Mouse (Mus musculus) spleen, postnatal 36 days (tissue): ENCODE results near the gene Sgsm2.

Experiments
- DNase-seq, 2 experiments: peaks; one replicate each; pipeline ENCODE4 v3.0.0; 2022; ENCODE audit warnings: low spot score in 2 of 2, mixed read lengths in 1 of 2

Gene Sgsm2

DNA sequence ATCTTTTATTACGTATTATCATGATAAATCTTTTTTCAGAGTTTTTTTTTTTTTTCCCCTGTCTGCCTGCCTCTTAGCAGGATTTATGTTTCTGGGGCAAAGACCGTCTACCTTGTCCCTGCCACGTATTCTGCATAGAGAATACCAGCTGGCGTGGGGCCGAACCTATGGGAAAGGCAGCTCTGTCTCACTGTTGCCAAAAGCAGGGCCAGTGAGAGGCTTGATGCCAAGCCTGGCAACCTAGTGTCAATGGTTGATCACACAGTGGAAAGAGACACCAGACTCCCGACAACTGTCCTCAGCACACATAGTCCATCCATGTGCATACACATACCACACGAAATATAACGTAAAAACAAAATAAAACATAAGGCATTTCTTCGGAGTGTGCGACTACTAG, 13.8 kb downstream of the Sgsm2 start:
- no peak for DNase-seq

DNA sequence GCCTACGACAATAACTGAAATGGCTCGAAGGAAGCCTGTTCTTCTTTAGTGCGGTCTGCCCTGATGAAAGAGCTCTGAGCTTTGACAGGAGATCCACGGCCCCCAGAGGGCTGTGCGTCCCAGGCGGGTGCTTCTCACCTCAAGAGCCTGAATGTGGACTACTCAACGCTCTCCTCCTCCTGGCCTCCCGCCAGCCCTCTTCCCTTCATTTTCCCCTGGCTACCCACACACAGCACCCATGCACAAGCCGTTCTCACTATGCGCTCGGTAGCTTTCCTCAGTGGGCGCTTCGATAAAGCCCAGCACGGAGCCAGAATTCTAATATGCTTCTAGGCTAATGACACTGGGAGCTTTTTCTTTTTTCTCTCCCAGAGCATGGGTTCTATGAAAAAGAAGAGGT, 14.9 kb downstream of the Sgsm2 start:
- DNase-seq: no peak

DNA sequence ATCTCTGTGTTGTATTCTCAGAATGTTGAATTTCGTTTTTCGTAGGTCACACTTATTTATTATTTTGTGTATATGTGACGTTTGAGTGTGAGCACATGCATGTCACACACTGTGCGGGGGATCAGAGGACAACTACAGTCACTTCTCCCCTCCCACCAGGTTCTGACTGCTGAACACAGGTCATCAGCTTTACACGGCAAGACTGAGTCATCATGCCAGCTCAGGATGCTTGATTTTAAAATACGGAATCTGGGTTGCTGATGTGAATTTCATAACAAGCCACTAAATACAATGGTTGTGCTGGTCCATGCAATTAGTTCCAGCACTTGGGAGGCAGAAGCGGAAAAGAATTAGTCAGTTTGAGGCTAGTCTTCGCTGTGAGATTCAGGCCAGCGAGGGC, 15.9 kb downstream of the Sgsm2 start:
- DNase-seq: no peak

DNA sequence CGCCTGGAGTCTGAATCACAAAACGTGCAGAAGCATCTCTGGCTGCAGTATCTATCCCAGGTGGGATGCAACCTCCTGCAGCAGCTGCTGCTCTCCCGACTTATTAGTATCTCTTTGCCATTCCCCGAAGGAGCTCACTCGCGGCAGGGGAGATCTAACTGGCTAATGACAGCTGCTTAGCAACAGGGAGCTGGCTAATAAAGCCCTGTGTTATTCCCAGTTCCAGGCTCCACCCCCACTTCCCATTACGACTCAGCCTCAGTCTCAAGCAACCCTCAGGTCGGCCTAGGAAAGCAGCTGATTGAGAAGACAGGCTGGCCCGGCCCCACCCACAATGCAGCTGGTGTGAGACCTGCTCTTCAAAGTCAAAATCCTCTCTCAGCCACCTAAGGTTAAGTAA, 20.1 kb downstream of the Sgsm2 start:
- no peak for DNase-seq

DNA sequence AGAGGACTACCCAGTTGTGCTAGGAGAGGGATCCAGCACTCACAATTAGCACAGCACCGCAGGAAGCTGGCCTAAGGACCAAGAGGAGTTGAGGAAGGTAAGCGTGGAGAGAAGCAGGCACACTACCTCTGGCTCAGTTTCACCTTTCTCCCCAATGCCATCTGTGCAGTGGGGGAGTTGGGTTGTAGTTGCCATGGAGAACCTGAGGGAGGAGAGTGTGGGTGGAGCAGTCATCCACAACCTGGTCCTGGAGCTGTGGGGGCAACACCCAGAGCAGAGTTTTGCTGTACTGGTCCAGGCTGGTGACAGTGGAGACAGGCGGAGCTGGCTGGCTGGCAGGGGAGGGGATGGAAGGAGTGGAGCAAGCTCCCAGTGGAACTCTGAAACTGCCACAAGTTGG, 22.2 kb downstream of the Sgsm2 start:
- no peak for DNase-seq

DNA sequence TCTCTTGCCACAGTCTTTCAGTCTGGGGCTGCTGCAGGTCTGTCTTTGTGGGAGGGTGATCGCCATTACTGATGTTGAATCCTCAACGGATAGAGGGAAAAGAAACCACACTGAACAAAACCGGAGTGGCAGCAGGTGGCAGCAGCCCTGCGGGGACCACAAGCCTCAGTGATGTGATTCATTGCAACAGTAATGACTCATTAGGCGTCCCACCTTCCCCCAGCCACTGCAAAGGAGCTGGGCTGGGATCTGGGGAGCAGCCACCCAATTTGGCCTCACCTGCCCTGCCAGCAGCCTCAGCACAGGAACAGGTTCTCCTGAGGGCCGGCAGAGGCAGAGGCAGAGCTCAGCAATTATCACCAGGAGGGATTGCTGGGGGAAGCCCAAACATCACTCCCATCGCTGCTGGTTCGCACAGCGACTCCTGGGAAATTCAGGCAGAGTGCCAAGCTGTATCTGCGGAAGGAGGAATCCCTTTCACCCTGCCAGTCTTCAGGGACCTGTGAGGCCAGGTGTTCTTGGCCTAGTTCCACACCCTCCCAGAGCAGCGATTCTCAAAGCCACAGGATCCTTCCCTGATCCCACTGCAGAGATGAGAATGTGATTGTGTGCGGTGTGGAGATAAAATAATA, 25.8 kb downstream of the Sgsm2 start:
- no peak for DNase-seq

DNA sequence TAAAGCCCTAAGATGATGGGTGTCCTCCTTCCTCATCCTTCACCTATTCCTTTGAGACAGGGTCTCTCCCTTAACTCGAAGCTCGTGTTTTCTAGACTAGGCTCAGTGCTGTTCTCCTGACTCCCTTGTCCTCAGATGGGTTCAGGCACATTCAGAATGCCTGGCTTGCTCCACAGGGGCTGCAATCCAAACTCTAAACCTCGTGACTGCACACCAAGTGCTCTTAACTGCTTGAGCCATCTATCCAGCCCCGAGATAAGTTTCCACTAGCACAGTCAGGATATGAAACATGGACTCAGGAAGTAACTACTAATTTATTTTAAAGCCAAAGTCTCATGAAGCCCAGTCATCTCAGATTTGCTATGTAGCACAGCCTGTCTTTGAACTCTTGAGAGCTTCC, 26.3 kb downstream of the Sgsm2 start:
- DNase-seq: no peak

DNA sequence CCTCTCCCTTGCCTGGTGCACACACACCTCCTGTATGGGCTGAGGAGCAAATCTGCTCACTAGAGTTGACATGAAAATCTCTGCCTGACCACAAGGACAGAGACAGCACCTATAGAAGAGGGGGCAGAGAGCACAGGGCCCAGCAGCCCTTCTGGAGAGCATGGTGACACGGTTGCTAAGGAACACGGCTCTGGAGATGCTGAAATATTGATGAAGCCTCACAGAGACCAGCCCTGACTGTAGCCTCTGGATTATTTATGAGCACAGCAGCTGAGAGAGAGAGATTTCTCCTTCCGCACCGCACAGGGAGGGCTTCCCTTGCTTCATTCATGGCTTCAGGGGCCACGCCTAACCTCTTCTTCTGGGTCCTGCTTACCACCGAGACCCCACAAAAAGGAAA, 27.3 kb downstream of the Sgsm2 start:
- DNase-seq: no peak

DNA sequence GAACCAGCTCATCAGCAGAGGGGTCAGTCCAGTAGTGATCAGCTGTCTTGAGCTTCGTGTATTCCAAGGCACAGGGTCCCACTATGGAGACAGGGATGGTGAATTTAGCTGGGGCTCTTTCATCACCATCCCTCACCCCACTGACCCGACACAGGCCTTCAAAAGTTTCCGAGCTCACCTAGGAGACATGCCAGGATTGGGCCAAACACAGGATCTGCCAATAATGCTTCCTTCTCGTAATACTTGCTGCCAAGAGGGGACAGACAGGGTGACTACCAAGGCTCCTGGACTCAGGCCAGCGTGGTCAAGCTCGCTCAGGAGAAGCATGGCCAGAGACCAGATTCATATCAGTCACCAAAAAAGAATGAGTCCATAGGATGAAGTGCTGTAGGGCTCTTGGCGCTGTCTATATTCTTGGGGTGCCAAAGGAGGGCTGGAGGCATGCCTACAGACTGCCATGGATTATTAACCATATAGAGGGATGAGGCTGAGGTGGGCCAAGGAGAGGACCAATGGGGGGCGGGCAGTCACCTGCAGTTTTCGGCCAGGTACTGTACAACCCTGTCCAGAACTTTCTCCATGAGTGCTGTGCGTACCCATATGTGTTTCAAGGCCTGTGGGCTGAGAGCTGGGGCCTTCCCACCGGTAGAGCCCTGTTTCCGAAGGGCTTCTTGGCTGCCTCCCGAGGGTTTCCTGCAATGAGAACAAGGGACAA, 28.7 kb downstream of the Sgsm2 start:
- DNase-seq: no peak

DNA sequence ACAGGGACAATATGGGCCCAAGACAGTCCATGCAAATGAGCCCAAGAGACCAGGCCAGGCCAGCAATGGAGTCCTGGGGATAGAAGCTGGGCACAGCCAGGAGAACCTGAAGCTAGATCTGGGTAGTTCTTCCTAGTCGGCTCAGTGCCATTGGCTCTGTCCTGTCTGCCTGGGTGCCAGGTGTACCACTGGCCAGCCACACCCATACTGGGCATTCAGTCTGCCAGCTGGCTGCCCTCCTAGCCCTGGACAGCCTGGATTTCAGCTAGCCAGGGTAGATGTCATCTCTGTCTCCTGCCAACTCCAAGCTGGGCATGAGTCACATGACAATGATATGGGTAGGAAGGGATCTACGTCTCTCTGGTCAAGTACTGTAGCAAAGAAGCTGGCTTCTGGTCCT, 29.7 kb downstream of the Sgsm2 start:
- no peak for DNase-seq

DNA sequence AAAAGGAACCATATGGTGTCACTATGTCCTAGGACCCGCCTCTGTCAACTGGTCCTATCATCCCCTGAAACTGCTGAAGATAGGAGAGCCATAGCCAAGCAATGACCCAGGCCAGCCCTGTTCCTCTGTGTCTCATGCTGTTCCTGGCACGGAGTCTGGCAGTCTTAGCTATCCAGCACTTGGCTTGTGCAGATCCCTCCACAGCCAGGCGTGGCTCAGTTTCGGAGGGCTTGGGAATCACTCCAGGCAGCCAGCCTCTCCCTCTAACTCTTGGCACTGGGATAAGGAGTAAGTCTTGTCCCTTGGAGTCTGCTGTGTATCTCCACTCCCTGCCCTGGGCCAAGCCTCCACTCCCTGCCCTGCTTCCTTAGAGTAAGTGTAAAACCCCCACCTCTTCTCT, 30.2 kb downstream of the Sgsm2 start:
- DNase-seq: no peak

DNA sequence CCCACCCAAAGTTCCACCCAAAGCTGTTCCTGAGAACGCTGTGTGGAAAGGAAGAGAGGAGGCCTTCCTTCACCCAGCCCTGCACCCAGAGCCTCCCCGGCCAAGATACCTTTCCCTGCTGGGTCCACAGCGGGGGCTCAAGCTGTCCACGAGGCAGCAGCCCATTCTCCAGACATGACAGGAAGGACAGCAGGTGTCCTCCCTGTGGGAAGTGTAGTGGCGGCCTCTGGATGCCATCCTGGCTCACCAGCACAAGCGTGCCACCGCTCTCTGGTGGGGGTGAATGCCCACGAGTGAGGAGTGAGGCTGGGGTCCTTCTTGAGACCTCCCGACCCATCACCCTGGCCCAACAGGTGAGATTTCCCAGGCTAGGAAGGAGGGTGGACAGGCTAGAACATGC, 31.6 kb downstream of the Sgsm2 start:
- DNase-seq: no peak

DNA sequence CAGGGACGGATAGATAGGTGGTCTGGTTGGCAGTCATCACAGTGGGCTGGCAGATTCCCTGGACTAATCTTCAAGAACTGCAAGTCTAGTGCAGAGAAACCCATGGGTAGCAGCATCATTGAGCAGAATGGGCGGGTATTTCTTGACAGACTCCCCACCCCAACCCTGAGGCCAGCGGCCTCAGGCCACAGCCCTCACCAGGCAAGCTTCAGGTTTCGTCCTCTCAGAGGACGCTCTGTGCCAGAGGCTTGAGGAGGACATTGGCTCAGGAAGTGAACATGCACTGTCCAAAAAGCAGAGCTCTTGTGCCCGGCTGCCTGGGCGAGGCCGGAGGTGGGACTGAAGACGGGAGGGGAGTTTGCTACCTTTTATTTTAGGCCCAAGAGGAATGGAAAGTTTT, 32.4 kb downstream of the Sgsm2 start:
- DNase-seq: no peak

DNA sequence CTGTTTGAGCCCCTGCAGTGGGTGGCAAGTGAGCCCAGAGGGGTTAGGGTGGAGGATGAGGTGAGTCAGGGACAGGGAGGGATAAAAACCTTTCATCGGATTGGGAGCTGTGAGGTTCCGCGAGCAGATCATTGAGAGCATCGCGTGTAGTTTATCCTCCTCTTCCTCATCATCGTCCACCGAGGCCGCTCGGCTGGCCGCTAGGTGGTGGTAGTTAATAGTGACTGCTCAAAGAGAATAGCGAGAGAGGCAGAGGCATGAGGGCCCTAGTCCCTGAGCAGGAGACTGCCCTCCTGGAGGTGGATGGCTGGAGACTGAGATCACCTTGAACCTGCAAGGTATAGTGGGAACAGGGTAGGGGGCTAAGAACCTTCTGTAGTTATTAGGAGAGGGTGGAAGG, 33.4 kb downstream of the Sgsm2 start:
- DNase-seq: no peak

DNA sequence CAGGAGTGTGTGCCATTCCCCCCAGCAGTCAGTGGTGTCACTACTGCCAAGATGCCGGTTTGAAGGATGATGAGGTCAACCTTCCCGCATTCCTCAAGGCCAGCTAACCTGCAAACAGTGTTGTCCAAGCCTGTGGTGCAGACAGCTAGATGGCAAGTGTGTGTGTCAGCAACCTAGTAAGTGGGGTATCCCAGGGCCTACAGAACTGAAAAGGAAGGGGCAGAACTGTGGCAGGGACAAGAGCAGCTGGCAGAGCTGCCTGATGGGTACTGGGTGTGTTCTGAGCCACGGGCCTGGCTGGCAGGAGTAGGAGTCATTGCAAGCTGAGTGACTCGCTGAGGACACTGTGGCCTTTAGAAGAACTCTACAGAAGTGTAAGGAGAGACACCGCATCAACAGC, 34.7 kb downstream of the Sgsm2 start:
- DNase-seq: no peak

DNA sequence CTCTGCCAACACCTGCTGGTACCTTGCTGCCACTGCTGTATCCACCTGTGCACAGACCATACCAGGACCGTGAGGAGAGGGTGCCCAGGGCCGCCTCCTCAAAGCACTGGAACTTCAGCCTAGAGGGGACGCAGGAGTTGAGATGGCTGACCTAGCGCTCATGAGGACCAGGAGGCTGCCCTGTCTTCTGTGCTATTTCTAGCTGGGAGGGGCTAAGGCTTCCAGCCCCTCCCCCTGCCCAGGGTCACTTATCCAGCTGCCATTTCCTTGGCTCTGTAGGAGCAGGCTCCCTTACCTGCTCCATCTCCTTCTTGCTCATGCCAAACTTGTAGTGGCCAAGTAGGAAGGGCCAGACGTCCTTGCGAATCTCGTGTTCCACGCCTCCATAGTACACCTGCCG, 39.1 kb downstream of the Sgsm2 start:
- no peak for DNase-seq

DNA sequence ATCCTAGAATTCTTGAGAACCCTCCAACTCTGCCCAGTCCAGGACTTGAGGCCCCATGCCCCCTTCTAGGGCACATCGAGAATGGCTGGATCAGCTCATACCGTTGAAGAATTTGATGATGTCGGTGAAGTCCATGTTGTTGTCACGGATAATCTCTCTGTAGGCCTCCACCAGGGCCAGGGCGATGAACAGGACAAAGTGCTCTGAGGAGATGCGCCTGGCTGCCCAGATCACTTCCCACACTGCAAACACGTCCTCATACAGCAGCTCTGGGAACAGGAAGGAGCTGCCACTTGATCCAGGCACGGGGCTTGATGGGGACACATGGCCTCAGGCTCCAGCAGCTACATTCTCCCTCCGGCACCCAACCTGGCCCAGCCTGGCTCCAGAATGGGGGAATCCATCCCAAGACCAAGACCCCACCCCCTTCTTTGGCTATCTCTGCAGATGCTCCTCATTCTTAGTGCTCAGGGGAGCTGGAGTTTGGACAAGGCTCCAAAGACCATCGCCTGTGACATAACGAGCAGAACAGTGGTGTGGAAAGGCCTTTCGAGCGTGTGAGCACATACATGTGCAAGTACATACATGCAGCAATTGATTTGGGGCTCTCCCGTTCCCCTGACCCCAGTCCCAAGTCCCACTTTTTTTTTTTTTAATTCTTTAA, 45.7 kb downstream of the Sgsm2 start:
- DNase-seq: no peak

DNA sequence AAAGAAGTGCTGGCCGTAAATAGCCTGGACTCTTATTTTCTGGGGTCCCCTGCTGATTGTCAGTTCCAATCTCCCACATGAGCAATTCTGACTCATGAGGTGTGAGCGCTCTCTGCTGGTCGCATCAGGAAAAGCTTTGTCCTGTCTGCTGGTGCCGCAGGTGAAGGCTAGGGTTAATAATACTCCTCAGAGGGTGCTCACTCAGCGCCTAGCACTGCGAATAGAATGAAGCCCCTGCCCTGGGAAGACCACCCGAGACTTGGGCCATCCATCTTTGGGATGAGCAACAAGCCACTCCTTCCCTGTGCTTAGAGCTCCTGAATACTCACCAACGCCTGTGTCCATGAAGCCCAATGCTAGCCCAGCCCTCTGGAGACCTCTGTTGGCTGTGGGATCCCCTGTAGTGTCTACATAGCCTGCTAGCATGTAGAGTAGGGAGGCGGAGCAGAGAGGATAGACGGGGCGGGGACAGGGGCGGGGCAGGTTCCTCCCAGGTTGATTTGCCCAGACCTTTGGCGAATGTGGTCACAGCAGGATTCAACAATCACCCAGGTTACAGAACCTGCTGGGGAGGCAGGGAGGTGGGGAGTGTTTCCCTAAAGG, 48.8 kb downstream of the Sgsm2 start:
- peak; percentile 62 to 71 for DNase-seq

DNA sequence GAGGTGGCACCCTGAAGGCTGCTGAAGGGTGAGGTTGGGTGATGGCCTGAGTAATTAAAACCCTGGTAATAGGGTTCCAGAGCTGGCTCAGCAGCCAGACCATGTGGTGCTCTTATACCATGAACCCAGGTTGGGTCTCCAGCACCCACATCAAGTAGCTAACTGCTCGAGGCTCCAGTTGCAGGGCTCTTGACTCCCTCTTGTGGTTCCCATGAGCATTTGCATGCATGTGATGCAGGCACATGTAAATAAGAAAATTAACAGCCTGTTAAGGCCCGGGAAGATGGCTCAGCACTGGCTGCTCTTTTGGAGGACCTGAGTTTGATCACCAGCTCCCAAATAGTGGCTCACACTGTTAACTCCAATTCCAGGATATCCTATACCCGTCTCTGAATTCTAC, 51.1 kb downstream of the Sgsm2 start:
- DNase-seq: no peak

DNA sequence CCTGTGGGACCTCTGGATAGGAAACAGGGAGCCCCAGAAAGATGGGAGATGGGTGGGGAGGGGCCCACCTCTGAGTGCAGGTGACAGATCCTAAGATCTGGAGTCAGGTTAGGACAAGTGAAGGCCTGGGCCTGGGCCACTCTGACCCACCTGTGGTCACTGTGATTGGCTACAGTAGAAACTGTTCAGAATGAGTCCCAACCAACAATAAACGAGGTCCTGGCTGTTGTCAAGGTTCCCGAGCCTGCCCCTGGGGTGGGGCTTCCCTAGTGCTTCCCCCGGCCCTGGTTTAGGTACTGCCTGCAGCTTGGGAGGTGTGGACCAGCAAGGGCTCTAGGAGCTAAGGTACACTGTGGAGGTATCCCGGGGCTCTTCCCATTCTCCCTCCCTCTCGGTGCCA, 53.1 kb downstream of the Sgsm2 start:
- no peak for DNase-seq

DNA sequence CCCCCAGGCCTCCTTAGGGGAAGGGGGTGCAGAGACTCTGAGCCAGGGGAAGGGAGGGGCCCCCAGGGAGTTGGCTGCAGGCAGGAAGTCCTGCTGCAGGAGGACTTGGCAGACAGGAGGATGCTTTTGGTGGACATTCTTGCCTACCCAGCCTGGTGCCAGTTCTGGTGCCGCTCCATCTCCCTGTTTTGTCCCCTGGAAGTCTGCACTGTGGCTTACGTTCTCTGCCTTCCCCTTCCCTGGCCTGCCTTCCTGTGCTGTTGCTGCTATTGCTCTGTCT, 53.5 kb downstream of the Sgsm2 start:
- DNase-seq: no peak

DNA sequence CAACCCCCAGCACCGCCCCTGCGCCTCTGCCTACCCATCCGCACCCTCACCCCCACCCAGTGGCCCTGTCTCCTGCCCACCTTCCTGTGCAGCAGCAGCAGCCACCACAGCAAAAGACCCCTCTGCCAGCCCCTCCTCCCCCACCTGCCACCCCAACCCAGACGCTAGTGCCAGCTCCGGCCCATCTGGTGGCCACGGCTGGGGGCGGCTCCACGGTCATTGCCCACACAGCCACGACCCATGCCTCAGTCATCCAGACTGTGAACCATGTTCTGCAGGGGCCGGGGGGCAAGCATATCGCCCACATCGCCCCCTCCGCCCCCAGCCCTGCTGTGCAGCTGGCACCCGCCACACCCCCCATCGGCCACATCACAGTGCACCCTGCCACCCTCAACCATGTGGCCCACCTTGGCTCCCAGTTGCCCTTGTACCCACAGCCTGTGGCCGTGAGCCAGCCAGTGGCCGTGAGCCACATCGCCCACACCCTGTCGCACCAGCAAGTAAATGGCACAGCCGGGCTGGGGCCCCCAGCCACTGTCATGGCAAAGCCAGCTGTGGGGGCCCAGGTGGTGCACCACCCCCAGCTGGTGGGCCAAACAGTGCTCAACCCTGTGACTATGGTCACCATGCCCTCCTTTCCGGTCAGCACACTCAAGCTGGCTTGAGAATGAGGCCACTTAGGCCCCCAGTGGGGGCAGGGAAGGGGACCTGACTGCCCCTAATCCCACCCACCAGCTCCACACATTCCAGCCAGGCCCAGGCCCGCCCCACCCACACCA, 54.0 kb downstream of the Sgsm2 start:
- no peak for DNase-seq
